Mouse (Mus musculus) MEL (cell line): Measurements from ENCODE around the gene Lasp1.

Source experiments
- CTCF ChIP-seq, 3 experiments: IDR thresholded peaks in 2 of 3; conservative IDR thresholded peaks in 1 of 3; 2 replicates each; pipeline ENCODE4 v1.5.1; 2011 to 2012; ENCODE audit warnings: low read length in 3 of 3, low read depth in 2 of 3, mild to moderate bottlenecking in 2 of 3, improper control_type of control experiment in 1 of 3, inconsistent platforms in 1 of 3, mixed read lengths in 1 of 3, moderate library complexity in 1 of 3; ENCODE audit not compliant: control insufficient read depth in 1 of 3, insufficient read depth in 1 of 3, poor library complexity in 1 of 3, severe bottlenecking in 1 of 3
- HCFC1 ChIP-seq: IDR thresholded peaks from 2 replicates; pipeline ENCODE4 v1.6.1; 2012; ENCODE audit warnings: low read depth, mild to moderate bottlenecking, inconsistent platforms, low read length, improper control_type of control experiment, moderate library complexity
- MAFK ChIP-seq: IDR thresholded peaks from 2 replicates; pipeline ENCODE4 v1.6.1; 2011; ENCODE audit warnings: low read depth, mild to moderate bottlenecking, low read length, improper control_type of control experiment, borderline replicate concordance
- MEF2A ChIP-seq: IDR thresholded peaks from 2 replicates; pipeline ENCODE4 v1.6.1; 2014; ENCODE audit warnings: low read depth, mild to moderate bottlenecking, inconsistent platforms, low read length, improper control_type of control experiment; ENCODE audit not compliant: poor library complexity, insufficient replicate concordance, severe bottlenecking; ENCODE audit errors: extremely low read depth
- POLR2A ChIP-seq, 2 experiments: IDR thresholded peaks; 2 replicates each; pipeline ENCODE4 v1.6.1; 2011 to 2012; ENCODE audit warnings: low read length in 2 of 2, mild to moderate bottlenecking in 2 of 2, control low read depth in 1 of 2, improper control_type of control experiment in 1 of 2, low read depth in 1 of 2, moderate library complexity in 1 of 2; ENCODE audit not compliant: control insufficient read depth in 1 of 2, insufficient read depth in 1 of 2, poor library complexity in 1 of 2
- UBTF ChIP-seq: IDR thresholded peaks from 2 replicates; pipeline ENCODE4 v1.6.1; 2012; ENCODE audit warnings: low read depth, mild to moderate bottlenecking, inconsistent platforms, low read length, improper control_type of control experiment, moderate library complexity, borderline replicate concordance; ENCODE audit not compliant: insufficient read depth

DNA sequence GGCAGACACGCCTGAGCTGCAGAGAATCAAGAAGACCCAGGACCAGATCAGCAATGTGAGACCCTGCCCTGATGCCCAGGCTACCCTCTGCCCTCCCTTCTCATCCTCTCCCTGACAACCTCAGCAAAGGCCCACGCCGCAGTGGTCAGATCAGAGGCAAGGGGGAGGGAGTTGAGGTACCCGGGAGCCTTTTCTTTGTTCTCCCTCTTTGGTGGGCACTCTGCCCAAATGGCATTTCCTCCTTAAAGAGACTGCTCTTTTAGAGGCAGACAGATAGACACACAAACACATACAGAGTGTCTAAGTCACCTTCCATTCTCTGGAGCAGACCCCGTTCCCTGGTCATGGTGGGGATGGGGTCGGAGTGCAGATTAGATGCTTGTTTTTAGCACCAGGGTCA, 26.1 kb downstream of the Lasp1 start:
- TF ChIP-seq MEF2A, result no peak
- no peak for TF ChIP-seq CTCF (IDR thresholded peaks at IDR 0.05 in 2 of 3, conservative IDR thresholded peaks at IDR 0.05 in 1 of 3; ENCODE audit: control insufficient read depth in 1 of 3, insufficient read depth in 1 of 3, low read depth in 2 of 3, low read length in 3 of 3, poor library complexity in 1 of 3, severe bottlenecking in 1 of 3)
- no peak for TF ChIP-seq MAFK
- no peak for TF ChIP-seq HCFC1
- TF ChIP-seq UBTF, result no peak
- no peak for TF ChIP-seq POLR2A (IDR thresholded peaks at IDR 0.05; ENCODE audit: control insufficient read depth in 1 of 2, insufficient read depth in 1 of 2, low read depth in 1 of 2, low read length in 2 of 2, poor library complexity in 1 of 2)
